Mouse (Mus musculus): ENCODE measurements around the gene Cmpk2. TPM values are rescaled to one million over a fixed set of nuclear protein-coding genes. Genes with fewer than 3 reads are reported as not detected.

The Cmpk2 gene
- polyA plus RNA-seq, 1 experiment from 2014 or later: 6.4 TPM

Other genes starting within 250 kb of the Cmpk2 start
- 31.7 and 32.2 TPM in 2 replicates for gene Rnf144a, start 54.0 kb upstream of the Cmpk2 start, polyA plus RNA-seq (2014; fragmentation: Nextera tagmentation; extraction: Ambion mirVana)
- 0.67 and 1.0 TPM in 2 replicates for gene Rsad2, start 12.8 kb upstream of the Cmpk2 start, polyA plus RNA-seq (2014; fragmentation: Nextera tagmentation; extraction: Ambion mirVana)

Measured in embryonic facial prominence, embryonic 11.5 days (tissue).